Mouse (Mus musculus) erythroblast, embryonic 14.5 days (primary cell): ENCODE data around the gene Eya2. TPM values are rescaled to one million over a fixed set of nuclear protein-coding genes. Genes with fewer than 3 reads are reported as not detected.

Source experiments
- H3K27me3 ChIP-seq: 2 replicates; pipeline ENCODE4 v1.6.1; 2012; ENCODE audit warnings: inconsistent platforms; ENCODE audit not compliant: control insufficient read depth
- H3K36me3 ChIP-seq: 2 replicates; pipeline ENCODE4 v1.6.1; 2012; ENCODE audit warnings: mild to moderate bottlenecking, inconsistent platforms; ENCODE audit not compliant: control insufficient read depth
- H3K4me1 ChIP-seq: 2 replicates; pipeline ENCODE4 v1.6.1; 2012; ENCODE audit warnings: inconsistent platforms; ENCODE audit not compliant: control insufficient read depth
- H3K4me3 ChIP-seq: replicated peaks from 2 replicates; pipeline ENCODE3; 2012; ENCODE audit warnings: moderate library complexity, mild to moderate bottlenecking, inconsistent platforms
- H3K9me3 ChIP-seq: 2 replicates; pipeline ENCODE4 v1.6.1; 2012; ENCODE audit warnings: low read length, inconsistent platforms, mixed read lengths; ENCODE audit not compliant: control insufficient read depth
- GATA1 ChIP-seq: IDR thresholded peaks from 2 replicates; pipeline ENCODE4 v1.6.1; 2012; ENCODE audit warnings: low read length, inconsistent platforms, mixed read lengths
- TAL1 ChIP-seq: IDR thresholded peaks from 3 replicates; pipeline ENCODE4 v1.6.1; 2012; ENCODE audit warnings: low read length, inconsistent platforms, mixed read lengths
- polyA plus RNA-seq: library from polyadenylated mRNA; stranded (reverse); fragments of >175 nt; gene quantifications from 2 replicates; pipeline ENCODE4 v1.2.3, GENCODE M21; 2012

The Eya2 gene
- polyA plus RNA-seq, 1 experiment = not detected

DNA sequence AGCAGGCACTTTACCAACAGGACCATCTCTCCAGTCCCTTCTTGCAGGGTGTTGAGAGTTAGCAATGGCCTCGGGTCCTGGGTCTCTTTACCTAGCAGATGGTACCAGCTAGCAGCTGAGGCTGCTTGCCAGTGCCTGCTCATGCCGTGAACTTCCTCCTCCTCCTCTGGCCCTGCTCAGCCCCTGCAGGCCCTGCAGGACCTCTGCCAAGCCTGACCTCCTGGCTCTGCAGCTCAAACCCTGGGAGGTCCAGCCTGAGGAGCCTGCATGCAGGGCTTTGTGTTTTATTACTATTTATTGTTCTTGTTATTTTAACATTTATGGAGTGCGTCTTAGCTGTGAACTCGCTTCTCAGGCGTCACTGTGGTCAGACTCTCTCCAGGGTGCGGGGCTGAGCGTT, 39.6 kb downstream of the Eya2 start:
- no peak for TF ChIP-seq TAL1
- TF ChIP-seq GATA1 = no peak
- H3K27me3 ChIP-seq = no peaks in the 10 kb centered on the region
- no peaks in the 10 kb centered on the region for H3K9me3 ChIP-seq
- peaks cover 4% of the 10 kb centered on the region for H3K4me1 ChIP-seq
- no peaks in the 10 kb centered on the region for H3K36me3 ChIP-seq
- H3K4me3 ChIP-seq = no peak overlapping the region

- Histone ChIP-seq H3K27me3 (no peaks in the 10 kb centered on the region), H3K9me3 (no peaks in the 10 kb centered on the region), H3K36me3 (no peaks in the 10 kb centered on the region), H3K4me3 (no peak overlapping the region), H3K4me1 (peaks cover 21% of the 10 kb centered on the region)
- TF ChIP-seq TAL1 (no peak), GATA1 (no peak)
These were observed 44.4 kb downstream of the Eya2 start for GRCm38 (mm10) chr2:165639075-165639755.

DNA sequence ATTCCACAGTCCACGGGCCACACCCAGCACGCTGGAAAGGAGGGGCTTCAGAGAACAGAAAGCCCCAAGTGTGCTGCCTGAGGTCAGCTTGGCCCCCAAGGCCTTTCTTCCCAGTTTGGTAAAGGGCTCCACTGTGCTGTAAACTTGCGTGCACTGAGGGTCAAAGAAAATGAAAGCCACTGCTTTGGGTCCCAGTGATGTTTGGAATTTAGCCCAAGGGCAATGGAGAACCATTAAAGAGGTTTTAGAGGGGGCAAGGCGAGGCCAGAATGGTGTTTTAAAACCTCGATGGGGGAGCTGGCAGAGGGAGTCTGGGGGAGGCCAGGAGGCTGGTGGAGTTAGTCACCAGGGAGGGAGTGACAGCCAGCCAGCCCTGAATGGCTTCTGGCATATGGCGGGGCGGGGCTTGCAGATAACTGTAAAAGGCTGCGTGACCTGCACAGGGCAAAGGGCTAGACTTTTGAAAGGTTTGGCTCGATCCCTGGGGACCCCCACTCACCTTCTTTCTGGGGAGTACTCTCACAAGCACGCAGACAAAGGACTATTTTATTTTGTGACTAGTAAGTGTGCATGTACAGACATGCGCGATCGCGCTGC, 47.2 kb downstream of the Eya2 start:
- H3K36me3 ChIP-seq = no peaks in the 10 kb centered on the region
- no peaks in the 10 kb centered on the region for H3K9me3 ChIP-seq
- no peaks in the 10 kb centered on the region for H3K27me3 ChIP-seq
- TF ChIP-seq TAL1 = no peak
- no peak for TF ChIP-seq GATA1
- peaks cover 21% of the 10 kb centered on the region for H3K4me1 ChIP-seq
- H3K4me3 ChIP-seq = no peak overlapping the region

DNA sequence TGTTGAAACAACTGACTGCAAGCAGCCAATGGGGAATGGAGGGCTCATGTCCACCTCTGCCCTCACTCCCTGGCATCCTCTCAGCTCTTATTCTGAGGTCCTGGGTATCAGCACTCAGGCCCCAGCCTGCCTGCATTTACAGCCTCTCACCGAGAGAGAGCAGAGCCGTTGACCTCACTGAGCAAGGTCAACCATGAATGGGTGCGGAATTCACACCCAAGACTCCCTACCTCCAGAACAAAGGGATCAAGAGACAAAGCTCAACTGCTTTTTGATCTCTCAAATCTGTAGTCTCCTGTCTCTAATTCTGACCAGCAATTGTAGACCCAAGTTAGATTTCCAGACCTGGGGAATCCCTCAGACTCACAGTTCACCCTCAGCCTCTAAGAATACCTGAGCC, 48.8 kb downstream of the Eya2 start:
- peaks cover 21% of the 10 kb centered on the region for H3K4me1 ChIP-seq
- no peaks in the 10 kb centered on the region for H3K27me3 ChIP-seq
- H3K9me3 ChIP-seq = no peaks in the 10 kb centered on the region
- H3K4me3 ChIP-seq = no peak overlapping the region
- TF ChIP-seq GATA1 = no peak
- TF ChIP-seq TAL1 = no peak
- H3K36me3 ChIP-seq = no peaks in the 10 kb centered on the region

GRCm38 (mm10) chr2:165644057-165644456, 49.2 kb downstream of the Eya2 start:
- Histone ChIP-seq H3K27me3 (no peaks in the 10 kb centered on the region), H3K36me3 (no peaks in the 10 kb centered on the region), H3K4me1 (peaks cover 21% of the 10 kb centered on the region), H3K4me3 (no peak overlapping the region), H3K9me3 (no peaks in the 10 kb centered on the region)
- TF ChIP-seq GATA1 (no peak), TAL1 (no peak)

DNA sequence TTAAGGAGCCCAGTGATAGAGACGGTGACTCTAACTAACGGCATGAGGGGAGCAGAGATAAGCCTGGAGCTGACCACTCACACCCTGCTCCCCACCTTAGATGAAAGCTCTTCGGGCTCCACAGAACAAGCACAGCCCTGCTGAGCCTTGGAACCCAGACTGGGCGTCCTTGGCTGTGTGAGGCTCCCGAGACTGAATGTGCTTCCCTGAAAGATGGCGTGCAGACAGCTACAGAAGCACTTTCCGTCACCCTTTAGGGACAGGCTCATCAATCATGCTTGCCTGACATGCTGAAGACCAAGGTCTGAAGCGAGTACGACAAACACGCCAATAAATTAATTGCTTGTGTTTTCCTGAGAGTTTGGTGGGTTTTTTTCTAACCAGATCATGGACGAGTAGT, 56.2 kb downstream of the Eya2 start:
- H3K27me3 ChIP-seq = no peaks in the 10 kb centered on the region; the same call in 1 of the 2 replicates
- H3K4me1 ChIP-seq = no peaks in the 10 kb centered on the region
- no peak for TF ChIP-seq GATA1
- TF ChIP-seq TAL1 = no peak
- H3K4me3 ChIP-seq = no peak overlapping the region
- no peaks in the 10 kb centered on the region for H3K9me3 ChIP-seq
- no peaks in the 10 kb centered on the region for H3K36me3 ChIP-seq

DNA sequence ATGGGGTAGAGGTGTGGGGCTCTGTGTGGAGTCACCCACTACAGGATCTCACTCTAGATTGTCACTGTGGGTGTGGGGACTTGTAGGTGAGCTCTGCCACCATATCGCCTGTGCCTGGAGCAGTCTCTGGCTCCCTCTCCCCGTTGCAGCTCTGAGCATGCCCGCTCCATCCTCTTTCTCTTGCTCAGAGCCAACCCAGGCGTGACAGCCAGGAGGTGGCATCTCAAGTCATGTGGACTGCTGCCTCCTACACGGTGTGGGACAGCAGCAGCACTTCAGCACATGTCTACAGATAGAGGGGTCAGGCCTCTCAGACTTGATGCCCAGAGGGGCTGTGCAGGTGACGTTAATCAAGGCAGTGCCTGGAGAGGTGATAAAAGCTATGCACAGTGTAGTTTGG, 57.4 kb downstream of the Eya2 start:
- no peaks in the 10 kb centered on the region for H3K9me3 ChIP-seq
- no peak overlapping the region for H3K4me3 ChIP-seq
- TF ChIP-seq GATA1 (no peak), TAL1 (no peak)
- no peaks in the 10 kb centered on the region for H3K36me3 ChIP-seq
- H3K27me3 ChIP-seq = no peaks in the 10 kb centered on the region; the same call in 1 of the 2 replicates
- H3K4me1 ChIP-seq = no peaks in the 10 kb centered on the region

DNA sequence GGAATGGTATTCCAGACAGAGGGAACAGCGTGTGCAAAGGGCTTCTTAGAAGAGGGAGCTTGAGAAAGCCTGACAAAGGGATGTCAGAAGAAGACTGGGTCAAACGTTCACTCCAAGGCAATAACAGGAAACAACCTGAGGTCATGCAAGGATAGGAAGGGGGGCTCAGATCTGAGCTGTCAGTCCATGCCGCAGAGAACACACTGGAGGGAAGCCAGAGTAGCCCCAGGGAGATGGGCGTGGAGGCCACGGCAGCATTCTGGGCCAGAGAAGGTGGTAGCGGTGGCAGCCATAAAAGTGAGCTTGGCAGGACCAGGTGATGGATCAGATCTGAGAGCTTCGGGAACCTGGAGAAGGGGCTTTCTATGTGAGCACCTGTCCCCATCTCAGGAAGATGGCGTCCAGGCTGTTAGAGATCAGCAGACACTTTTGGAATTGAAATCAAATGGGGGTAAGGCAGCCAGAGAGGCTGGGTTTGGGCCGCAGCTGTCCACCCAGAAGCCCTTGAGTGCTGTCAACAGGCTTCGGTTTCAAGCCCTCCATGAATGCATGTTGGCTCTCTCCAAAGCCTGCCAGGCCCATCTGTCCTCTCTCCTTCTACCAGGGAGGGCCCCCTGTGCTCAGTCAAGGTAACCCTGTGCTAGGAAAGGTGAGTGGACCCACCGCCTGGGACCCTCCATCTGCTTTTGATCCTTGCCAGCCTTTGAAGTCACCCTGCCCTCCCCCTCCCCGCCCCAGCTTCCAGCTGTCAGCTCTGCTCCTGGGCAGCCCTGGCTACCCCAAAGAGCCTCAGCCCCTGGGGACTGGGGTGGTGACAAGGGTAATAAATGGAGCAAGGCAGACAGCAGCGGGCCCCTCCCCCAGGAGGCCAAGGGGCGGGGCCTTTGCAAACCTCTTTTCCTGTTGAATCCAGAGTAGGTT, 58.4 kb downstream of the Eya2 start:
- H3K9me3 ChIP-seq = no peaks in the 10 kb centered on the region
- H3K4me1 ChIP-seq = no peaks in the 10 kb centered on the region
- H3K4me3 ChIP-seq = no peak overlapping the region
- H3K27me3 ChIP-seq = no peaks in the 10 kb centered on the region; the same call in 1 of the 2 replicates
- H3K36me3 ChIP-seq = no peaks in the 10 kb centered on the region
- TF ChIP-seq TAL1 (no peak), GATA1 (no peak)

- H3K9me3 ChIP-seq = no peaks in the 10 kb centered on the region
- no peaks in the 10 kb centered on the region for H3K4me1 ChIP-seq
- TF ChIP-seq GATA1 = no peak
- TF ChIP-seq TAL1 = no peak
- H3K36me3 ChIP-seq = no peaks in the 10 kb centered on the region
- no peaks in the 10 kb centered on the region; the same call in 1 of the 2 replicates for H3K27me3 ChIP-seq
- H3K4me3 ChIP-seq = no peak overlapping the region
These were observed 59.3 kb downstream of the Eya2 start for GRCm38 (mm10) chr2:165654151-165654550.
